Mouse (Mus musculus) MEL (cell line): ENCODE data around the gene Tle4. TPM values are rescaled to one million over a fixed set of nuclear protein-coding genes. Genes with fewer than 3 reads are reported as not detected.
"Not testable (repeated sequence)": the region's sequence is repeated elsewhere in the genome, so short reads cannot be mapped to it uniquely, and the experiment has no call there.

Experiments
- DNase-seq: peaks from one replicate; pipeline ENCODE4 v3.0.0; 2011; ENCODE audit warnings: low read depth, low spot score
- H3K27ac ChIP-seq: 2 replicates; pipeline ENCODE4 v1.5.1; 2012; ENCODE audit warnings: low read depth, mild to moderate bottlenecking, control low read depth, low read length, moderate library complexity; ENCODE audit not compliant: control insufficient read depth
- H3K27me3 ChIP-seq, 2 experiments: fragments of 150-350 bp in 1 of 2; sonication (generic) in 1 of 2; 2 replicates each; pipeline ENCODE4 v1.6.1; 2012; ENCODE audit warnings: low read length in 2 of 2, mild to moderate bottlenecking in 2 of 2, improper control_type of control experiment in 1 of 2, moderate library complexity in 1 of 2; ENCODE audit not compliant: insufficient read depth in 2 of 2, control insufficient read depth in 1 of 2
- H3K36me3 ChIP-seq, 2 experiments: 2 replicates each; pipeline ENCODE4 v1.6.1; 2012 to 2014; ENCODE audit warnings: low read length in 2 of 2, improper control_type of control experiment in 1 of 2, inconsistent platforms in 1 of 2, mild to moderate bottlenecking in 1 of 2; ENCODE audit not compliant: insufficient read depth in 2 of 2, control insufficient read depth in 1 of 2
- H3K4me1 ChIP-seq, 2 experiments: fragments of 150-350 bp in 1 of 2; sonication (generic) in 1 of 2; 2 replicates each; pipeline ENCODE4 v1.6.1; 2012; ENCODE audit warnings: low read length in 2 of 2, improper control_type of control experiment in 1 of 2, mild to moderate bottlenecking in 1 of 2; ENCODE audit not compliant: insufficient read depth in 2 of 2, control insufficient read depth in 1 of 2
- H3K4me3 ChIP-seq, 2 experiments: fragments of 150-350 bp in 1 of 2; sonication (generic) in 1 of 2; 2 replicates each; pipeline ENCODE4 v1.5.1; 2012; ENCODE audit warnings: low read depth in 2 of 2, low read length in 2 of 2, mild to moderate bottlenecking in 2 of 2, moderate library complexity in 2 of 2, control low read depth in 1 of 2, improper control_type of control experiment in 1 of 2; ENCODE audit not compliant: control insufficient read depth in 1 of 2, insufficient read depth in 1 of 2
- H3K79me2 ChIP-seq: 2 replicates; pipeline ENCODE4 v1.6.1; 2012; ENCODE audit warnings: mild to moderate bottlenecking, low read length, moderate library complexity; ENCODE audit not compliant: control insufficient read depth, poor library complexity, insufficient read depth
- H3K9ac ChIP-seq: 2 replicates; pipeline ENCODE4 v1.6.1; 2012; ENCODE audit warnings: low read depth, mild to moderate bottlenecking, control low read depth, low read length, moderate library complexity; ENCODE audit not compliant: control insufficient read depth, poor library complexity, severe bottlenecking
- H3K9me3 ChIP-seq: fragments of 150-350 bp; sonication (generic); replicated peaks from 2 replicates; pipeline ENCODE4 v1.6.1; 2012; ENCODE audit warnings: mild to moderate bottlenecking, low read length, improper control_type of control experiment, moderate library complexity; ENCODE audit not compliant: insufficient read depth
- BHLHE40 ChIP-seq: IDR thresholded peaks from 2 replicates; pipeline ENCODE4 v1.6.1; 2012; ENCODE audit warnings: low read depth, mild to moderate bottlenecking, inconsistent platforms, low read length, improper control_type of control experiment, borderline replicate concordance
- CHD2 ChIP-seq: IDR thresholded peaks from 2 replicates; pipeline ENCODE4 v1.6.1; 2011; ENCODE audit warnings: low read length, improper control_type of control experiment
- CTCF ChIP-seq, 3 experiments: IDR thresholded peaks in 2 of 3; conservative IDR thresholded peaks in 1 of 3; 2 replicates each; pipeline ENCODE4 v1.5.1; 2011 to 2012; ENCODE audit warnings: low read length in 3 of 3, low read depth in 2 of 3, mild to moderate bottlenecking in 2 of 3, improper control_type of control experiment in 1 of 3, inconsistent platforms in 1 of 3, mixed read lengths in 1 of 3, moderate library complexity in 1 of 3; ENCODE audit not compliant: control insufficient read depth in 1 of 3, insufficient read depth in 1 of 3, poor library complexity in 1 of 3, severe bottlenecking in 1 of 3
- E2F4 ChIP-seq: IDR thresholded peaks from 2 replicates; pipeline ENCODE4 v1.6.1; 2011; ENCODE audit warnings: low read depth, low read length, improper control_type of control experiment, borderline replicate concordance
- ETS1 ChIP-seq: IDR thresholded peaks from 2 replicates; pipeline ENCODE4 v1.6.1; 2012; ENCODE audit warnings: low read depth, mild to moderate bottlenecking, inconsistent platforms, low read length, improper control_type of control experiment, moderate library complexity
- JUND ChIP-seq: IDR thresholded peaks from 2 replicates; pipeline ENCODE4 v1.6.1; 2011; ENCODE audit warnings: low read depth, mild to moderate bottlenecking, improper control_type of control experiment, low read length
- MAFK ChIP-seq: IDR thresholded peaks from 2 replicates; pipeline ENCODE4 v1.6.1; 2011; ENCODE audit warnings: low read depth, mild to moderate bottlenecking, low read length, improper control_type of control experiment, borderline replicate concordance
- MAZ ChIP-seq: IDR thresholded peaks from 2 replicates; pipeline ENCODE4 v1.6.1; 2012; ENCODE audit warnings: low read depth, mild to moderate bottlenecking, inconsistent platforms, low read length, improper control_type of control experiment
- MEF2A ChIP-seq: IDR thresholded peaks from 2 replicates; pipeline ENCODE4 v1.6.1; 2014; ENCODE audit warnings: low read depth, mild to moderate bottlenecking, inconsistent platforms, low read length, improper control_type of control experiment; ENCODE audit not compliant: poor library complexity, insufficient replicate concordance, severe bottlenecking; ENCODE audit errors: extremely low read depth
- MXI1 ChIP-seq: IDR thresholded peaks from 2 replicates; pipeline ENCODE4 v1.6.1; 2011; ENCODE audit warnings: mild to moderate bottlenecking, low read depth, low read length, improper control_type of control experiment
- MYB ChIP-seq: IDR thresholded peaks from 2 replicates; pipeline ENCODE4 v1.6.1; 2011; ENCODE audit warnings: mild to moderate bottlenecking, low read depth, low read length, improper control_type of control experiment
- MYC ChIP-seq: IDR thresholded peaks from 2 replicates; pipeline ENCODE4 v1.6.1; 2011; ENCODE audit warnings: low read depth, mild to moderate bottlenecking, low read length, improper control_type of control experiment, moderate library complexity
- NRF1 ChIP-seq: IDR thresholded peaks from 2 replicates; pipeline ENCODE4 v1.6.1; 2014; ENCODE audit warnings: low read depth, mild to moderate bottlenecking, inconsistent platforms, low read length, improper control_type of control experiment, moderate library complexity; ENCODE audit not compliant: poor library complexity, insufficient read depth, severe bottlenecking
- POLR2A ChIP-seq, 2 experiments: IDR thresholded peaks; 2 replicates each; pipeline ENCODE4 v1.6.1; 2011 to 2012; ENCODE audit warnings: low read length in 2 of 2, mild to moderate bottlenecking in 2 of 2, control low read depth in 1 of 2, improper control_type of control experiment in 1 of 2, low read depth in 1 of 2, moderate library complexity in 1 of 2; ENCODE audit not compliant: control insufficient read depth in 1 of 2, insufficient read depth in 1 of 2, poor library complexity in 1 of 2
- RAD21 ChIP-seq: IDR thresholded peaks from 2 replicates; pipeline ENCODE4 v1.6.1; 2011; ENCODE audit warnings: mild to moderate bottlenecking, low read depth, low read length, improper control_type of control experiment
- SIN3A ChIP-seq: IDR thresholded peaks from 2 replicates; pipeline ENCODE4 v1.6.1; 2012; ENCODE audit warnings: low read length, improper control_type of control experiment, inconsistent platforms
- SMC3 ChIP-seq: IDR thresholded peaks from 2 replicates; pipeline ENCODE4 v1.6.1; 2011; ENCODE audit warnings: low read depth, low read length, improper control_type of control experiment
- TBP ChIP-seq: IDR thresholded peaks from 2 replicates; pipeline ENCODE4 v1.8.0; 2011; ENCODE audit warnings: low read depth, low read length, improper control_type of control experiment
- UBTF ChIP-seq: IDR thresholded peaks from 2 replicates; pipeline ENCODE4 v1.6.1; 2012; ENCODE audit warnings: low read depth, mild to moderate bottlenecking, inconsistent platforms, low read length, improper control_type of control experiment, moderate library complexity, borderline replicate concordance; ENCODE audit not compliant: insufficient read depth
- ZC3H11A ChIP-seq: IDR thresholded peaks from 2 replicates; pipeline ENCODE4 v1.6.1; 2012; ENCODE audit warnings: low read depth, mild to moderate bottlenecking, inconsistent platforms, low read length, improper control_type of control experiment
- ZKSCAN1 ChIP-seq: IDR thresholded peaks from 2 replicates; pipeline ENCODE4 v1.6.1; 2012; ENCODE audit warnings: low read depth, mild to moderate bottlenecking, inconsistent platforms, low read length, improper control_type of control experiment, moderate library complexity
- ZMIZ1 ChIP-seq: IDR thresholded peaks from 2 replicates; pipeline ENCODE4 v1.6.1; 2012; ENCODE audit warnings: low read depth, mild to moderate bottlenecking, inconsistent platforms, low read length, improper control_type of control experiment, moderate library complexity
- polyA plus RNA-seq, 2 experiments: library from polyadenylated mRNA; stranded (reverse) in 1 of 2; unstranded in 1 of 2; fragments of >175 nt in 1 of 2; fragments of >200 nt in 1 of 2; gene quantifications; 2 replicates each; pipeline versions ENCODE4 v1.2.1 to v1.2.4; 2012; ENCODE audit warnings: low replicate concordance in 2 of 2, low read depth in 1 of 2; ENCODE audit not compliant: insufficient read length in 2 of 2, insufficient read depth in 1 of 2, missing spikeins in 1 of 2
- total RNA-seq: library from RNA; depleted of rRNA; stranded (reverse); fragments of 300-350 nt; gene quantifications from 2 replicates; pipeline ENCODE4 v1.2.3, GENCODE M21; 2012

The Tle4 gene
- total and polyA plus RNA-seq, 3 experiments, result 6.0 to 42.5 (median 14.0) TPM

- Histone ChIP-seq H3K27me3 (0 out of 4 replicates have a peak, but pooled peaks cover 0 to 1% of the 10 kb centered on the region in 2 experiments), H3K4me3 (no peak overlapping the region), H3K9ac (no peak overlapping the region), H3K9me3 (no peaks in the 10 kb centered on the region), H3K27ac (no peak overlapping the region), H3K79me2 (no peaks in the 10 kb centered on the region), H3K36me3 (no peaks in the 10 kb centered on the region)
- DNase-seq, result no peak
- TF ChIP-seq MEF2A, result no peak
- no peak for TF ChIP-seq CTCF (IDR thresholded peaks at IDR 0.05 in 2 of 3, conservative IDR thresholded peaks at IDR 0.05 in 1 of 3; ENCODE audit: control insufficient read depth in 1 of 3, insufficient read depth in 1 of 3, low read depth in 2 of 3, low read length in 3 of 3, poor library complexity in 1 of 3, severe bottlenecking in 1 of 3)
- TF ChIP-seq JUND, result no peak
- no peak for TF ChIP-seq POLR2A (IDR thresholded peaks at IDR 0.05; ENCODE audit: control insufficient read depth in 1 of 2, insufficient read depth in 1 of 2, low read depth in 1 of 2, low read length in 2 of 2, poor library complexity in 1 of 2)
- no peak for TF ChIP-seq CHD2
- no peak for TF ChIP-seq TBP
- TF ChIP-seq MAZ, result no peak
- no peak for TF ChIP-seq NRF1
- no peak for TF ChIP-seq MYC
- TF ChIP-seq ZC3H11A, result no peak
- TF ChIP-seq, all 39 proteins: peak for 0
- H3K4me1 ChIP-seq, result no peaks in the 10 kb centered on the region
Observed at GRCm38 (mm10) chr19:14645666-14646065, 47.8 kb upstream of the Tle4 start.

DNA sequence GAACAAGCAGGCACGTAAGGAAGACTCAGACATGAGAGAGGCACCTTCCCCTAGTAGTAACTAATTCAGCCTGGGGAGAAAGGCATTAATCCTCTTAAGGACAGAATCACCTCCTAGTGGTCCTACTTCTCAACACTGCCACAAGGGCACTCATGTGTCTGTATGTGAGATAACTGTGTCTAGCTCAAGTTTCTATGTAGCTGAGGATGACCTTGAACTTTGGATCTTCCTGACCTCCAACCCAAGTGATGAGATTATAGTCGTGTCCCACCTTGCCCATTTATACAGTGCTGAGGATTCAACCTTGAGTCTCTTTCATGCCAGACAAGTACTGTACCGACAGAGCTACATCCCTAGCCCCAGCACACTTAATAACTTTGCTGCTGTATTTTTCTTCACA is 46.9 kb upstream of the Tle4 start:
- no peak overlapping the region for H3K4me3 ChIP-seq
- H3K36me3 ChIP-seq, result no peaks in the 10 kb centered on the region
- no peak for DNase-seq
- no peak overlapping the region for H3K9ac ChIP-seq
- no peaks in the 10 kb centered on the region for H3K4me1 ChIP-seq
- H3K9me3 ChIP-seq, result no peaks in the 10 kb centered on the region
- TF ChIP-seq MAFK, result no peak
- TF ChIP-seq SMC3, result no peak
- no peak for TF ChIP-seq MYB
- TF ChIP-seq MXI1, result no peak
- TF ChIP-seq CHD2, result no peak
- no peak for TF ChIP-seq RAD21
- no peak for TF ChIP-seq E2F4
- TF ChIP-seq ZMIZ1, result no peak
- TF ChIP-seq MYC, result no peak
- no peak for TF ChIP-seq BHLHE40
- TF ChIP-seq UBTF, result no peak
- TF ChIP-seq ETS1, result no peak
- no peak for TF ChIP-seq POLR2A (IDR thresholded peaks at IDR 0.05; ENCODE audit: control insufficient read depth in 1 of 2, insufficient read depth in 1 of 2, low read depth in 1 of 2, low read length in 2 of 2, poor library complexity in 1 of 2)
- TF ChIP-seq JUND, result no peak
- no peak for TF ChIP-seq SIN3A
- no peak for TF ChIP-seq ZC3H11A
- no peak for TF ChIP-seq TBP
- TF ChIP-seq ZKSCAN1, result no peak
- no peaks in the 10 kb centered on the region for H3K79me2 ChIP-seq
- H3K27ac ChIP-seq, result no peak overlapping the region
- H3K27me3 ChIP-seq, result 0 out of 4 replicates have a peak, but pooled peaks cover 0 to 1% of the 10 kb centered on the region in 2 experiments

DNA sequence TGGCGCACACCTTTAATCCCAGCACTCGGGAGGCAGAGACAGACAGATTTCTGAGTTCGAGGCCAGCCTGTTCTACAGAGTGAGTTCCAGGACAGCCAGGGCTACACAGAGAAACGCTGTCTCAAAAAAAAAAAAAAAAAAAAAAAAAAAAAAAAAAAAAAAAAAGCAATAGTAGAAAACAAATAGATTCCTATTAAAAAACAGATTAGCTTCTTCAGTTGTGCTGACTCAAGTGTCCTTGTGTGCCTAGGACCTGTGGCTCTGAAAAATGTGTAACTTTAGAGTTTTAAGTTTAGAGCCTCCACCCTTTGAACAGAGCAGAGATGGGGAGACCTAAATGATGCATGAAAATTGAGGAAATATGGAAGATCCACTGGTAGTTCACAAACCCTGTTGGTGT is 45.2 kb upstream of the Tle4 start:
- not testable (repeated sequence) for H3K27ac ChIP-seq, H3K27me3 ChIP-seq, H3K4me1 ChIP-seq, DNase-seq, H3K9me3 ChIP-seq, H3K4me3 ChIP-seq, H3K9ac ChIP-seq, H3K79me2 ChIP-seq, H3K36me3 ChIP-seq
